20 mouse cellular contexts compared by ENCODE assay signal in the genomic region with DNA sequence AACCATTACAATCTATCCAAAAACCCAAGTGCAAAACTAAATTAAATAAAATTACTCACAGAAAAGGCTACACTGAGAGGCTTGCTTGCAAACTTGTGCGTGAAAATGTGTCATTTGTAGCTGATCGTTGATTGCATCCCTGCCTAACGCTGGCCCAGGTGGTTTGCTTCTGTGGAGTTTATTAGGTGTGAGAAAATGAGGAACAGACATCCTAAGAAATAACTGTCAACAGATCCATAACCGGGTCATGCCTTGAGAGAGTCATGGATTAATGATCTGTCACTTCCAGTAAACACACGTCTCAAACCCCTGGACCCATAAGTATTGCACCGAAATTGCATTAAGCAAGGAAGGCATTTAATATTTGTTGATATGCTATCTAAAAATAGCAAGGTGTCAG.
DNase-seq lines count a peak whose midpoint lies in the region; ATAC-seq and TF ChIP-seq lines count a peak whose summit lies in the region.
"Had no signal": no experiment of that assay in that cellular context is flagged by ENCODE, and none has a peak within 500 bp of the region (broad histone marks: within the 10 kb centered on the region; RNA-seq: fewer than 3 reads in every experiment).

No protein-coding gene starts in this region.

- no peak for ATAC-seq in hindbrain, postnatal 0 days
- no peak for ATAC-seq in hindbrain, embryonic 11.5 days (ENCODE audit: low FRiP score)
- no peak for ATAC-seq in midbrain, postnatal 0 days (ENCODE audit: low FRiP score)
- no peak for ATAC-seq in midbrain, embryonic 15.5 days (replicated peaks)
- ATAC-seq: CD4-positive, CD25-positive, alpha-beta regulatory T cell, adult 4 months; forebrain, embryonic 13.5 days; forebrain, embryonic 16.5 days; intestine, embryonic 15.5 days had no signal

- no peak overlapping the region for H3K4me3 ChIP-seq in hindbrain, postnatal 0 days (ENCODE audit: low read length)
- no peak overlapping the region for H3K4me3 ChIP-seq in hindbrain, embryonic 11.5 days (ENCODE audit: low read depth, low read length)
- H3K4me3 ChIP-seq in midbrain, postnatal 0 days (ENCODE audit: low read depth, low read length): no peak overlapping the region
- no peak overlapping the region for H3K4me3 ChIP-seq in midbrain, embryonic 15.5 days
- H3K4me3 ChIP-seq: forebrain, embryonic 10.5 days; forebrain, embryonic 13.5 days; gastrocnemius, adult 2 months; intestine, embryonic 15.5 days had no signal

- WGBS in hindbrain, postnatal 0 days: 77% methylated on average over 6 of the region's 6 CpGs
- 85% methylated on average over 6 of the region's 6 CpGs for WGBS in hindbrain, embryonic 11.5 days
- WGBS in midbrain, postnatal 0 days: 87% methylated on average over 6 of the region's 6 CpGs
- 87% methylated on average over 6 of the region's 6 CpGs for WGBS in midbrain, embryonic 15.5 days

- no peaks in the 10 kb centered on the region for H3K4me1 ChIP-seq in hindbrain, postnatal 0 days (ENCODE audit: insufficient read depth, low read length)
- no peaks in the 10 kb centered on the region for H3K4me1 ChIP-seq in hindbrain, embryonic 11.5 days (replicated peaks; ENCODE audit: control insufficient read depth, insufficient read depth, low read length)
- no peaks in the 10 kb centered on the region for H3K4me1 ChIP-seq in midbrain, postnatal 0 days (ENCODE audit: insufficient read depth, low read length)
- no peaks in the 10 kb centered on the region for H3K4me1 ChIP-seq in midbrain, embryonic 15.5 days
- H3K4me1 ChIP-seq: forebrain, embryonic 10.5 days; forebrain, embryonic 13.5 days; intestine, embryonic 15.5 days had no signal

- H3K27me3 ChIP-seq in hindbrain, postnatal 0 days (ENCODE audit: insufficient read depth, low read length): no peaks in the 10 kb centered on the region
- H3K27me3 ChIP-seq in hindbrain, embryonic 11.5 days (ENCODE audit: control insufficient read depth, insufficient read depth, low read length): no peaks in the 10 kb centered on the region
- H3K27me3 ChIP-seq in midbrain, postnatal 0 days (ENCODE audit: insufficient read depth, low read length): no peaks in the 10 kb centered on the region
- H3K27me3 ChIP-seq in midbrain, embryonic 15.5 days (replicated peaks): no peaks in the 10 kb centered on the region
- H3K27me3 ChIP-seq: forebrain, embryonic 13.5 days; intestine, embryonic 15.5 days had no signal

- peak; percentile 8 for DNase-seq in hindbrain, postnatal 0 days (ENCODE audit: low spot score)
- DNase-seq in hindbrain, embryonic 11.5 days (ENCODE audit: low spot score): no peak
- peak; percentile 11 for DNase-seq in midbrain, postnatal 0 days (ENCODE audit: low spot score)
- peak; percentile 76 for DNase-seq in hindlimb bud, embryonic 11.5 days (ENCODE audit: extremely low spot score, low read depth, low spot score)
- DNase-seq in adipocyte (ENCODE audit: low spot score): no peak
- DNase-seq in spleen, adult 18-20 months: no peak
- DNase-seq: adrenal gland, adult 8-10 months; adrenal gland, postnatal 25 days; cerebellum, adult 18-20 months; cerebellum, adult 9-10 months; cerebellum, postnatal 14 days; gastrocnemius, adult 2 months; gastrocnemius, postnatal 14 days had no signal

- no peak overlapping the region for H3K9ac ChIP-seq in hindbrain, postnatal 0 days (replicated peaks; ENCODE audit: low read length)
- H3K9ac ChIP-seq in hindbrain, embryonic 11.5 days (ENCODE audit: low read depth, low read length): no peak overlapping the region
- no peak overlapping the region for H3K9ac ChIP-seq in midbrain, postnatal 0 days (replicated peaks; ENCODE audit: low read length, poor library complexity, severe bottlenecking)
- H3K9ac ChIP-seq in midbrain, embryonic 15.5 days: no peak overlapping the region
- H3K9ac ChIP-seq: forebrain, embryonic 13.5 days; intestine, embryonic 15.5 days had no signal

- H3K4me2 ChIP-seq in hindbrain, postnatal 0 days (ENCODE audit: low read depth, low read length): no peak overlapping the region
- H3K4me2 ChIP-seq in hindbrain, embryonic 11.5 days (replicated peaks; ENCODE audit: low read depth, low read length): no peak overlapping the region
- no peak overlapping the region for H3K4me2 ChIP-seq in midbrain, postnatal 0 days (ENCODE audit: low read depth, low read length, poor library complexity, severe bottlenecking)
- H3K4me2 ChIP-seq in midbrain, embryonic 15.5 days: no peak overlapping the region
- H3K4me2 ChIP-seq: forebrain, embryonic 13.5 days; heart, embryonic 11.5 days; intestine, embryonic 15.5 days had no signal

- H3K36me3 ChIP-seq in hindbrain, postnatal 0 days (ENCODE audit: insufficient read depth, low read length): no peaks in the 10 kb centered on the region
- no peaks in the 10 kb centered on the region for H3K36me3 ChIP-seq in hindbrain, embryonic 11.5 days (ENCODE audit: control insufficient read depth, insufficient read depth, low read length)
- no peaks in the 10 kb centered on the region for H3K36me3 ChIP-seq in midbrain, postnatal 0 days (ENCODE audit: insufficient read depth, low read length)
- H3K36me3 ChIP-seq in midbrain, embryonic 15.5 days (replicated peaks): no peaks in the 10 kb centered on the region
- H3K36me3 ChIP-seq: forebrain, embryonic 10.5 days; intestine, embryonic 15.5 days had no signal

- no peak for TF ChIP-seq CTCF in hindbrain, postnatal 0 days (IDR thresholded peaks at IDR 0.05; ENCODE audit: low read depth)
- TF ChIP-seq CTCF in midbrain, postnatal 0 days (IDR thresholded peaks at IDR 0.05): no peak

- no peaks in the 10 kb centered on the region for H3K9me3 ChIP-seq in hindbrain, postnatal 0 days (ENCODE audit: low read length)
- H3K9me3 ChIP-seq in hindbrain, embryonic 11.5 days (ENCODE audit: control insufficient read depth, low read length): no peaks in the 10 kb centered on the region
- no peaks in the 10 kb centered on the region for H3K9me3 ChIP-seq in midbrain, postnatal 0 days (ENCODE audit: low read length)
- no peaks in the 10 kb centered on the region for H3K9me3 ChIP-seq in midbrain, embryonic 15.5 days
- H3K9me3 ChIP-seq: forebrain, embryonic 10.5 days; forebrain, embryonic 13.5 days; intestine, embryonic 15.5 days had no signal

- H3K27ac ChIP-seq in hindbrain, postnatal 0 days: no peak overlapping the region
- no peak overlapping the region for H3K27ac ChIP-seq in hindbrain, embryonic 11.5 days (ENCODE audit: low read depth, low read length)
- H3K27ac ChIP-seq in midbrain, postnatal 0 days (ENCODE audit: low read depth, low read length): no peak overlapping the region
- H3K27ac ChIP-seq in midbrain, embryonic 15.5 days: no peak overlapping the region
- H3K27ac ChIP-seq: forebrain, embryonic 10.5 days; forebrain, embryonic 13.5 days; gastrocnemius, adult 2 months; intestine, embryonic 15.5 days had no signal

Comparison
In these comparisons a context has a peak if more than half of its experiments do, and no peak if none do; other contexts are left out.
1. DNase-seq: peak in hindbrain, postnatal 0 days (single experiment), midbrain, postnatal 0 days (single experiment) and hindlimb bud, embryonic 11.5 days (single experiment); none in hindbrain, embryonic 11.5 days (single experiment), adipocyte (single experiment) and spleen, adult 18-20 months (0 of 2).